Mouse (Mus musculus) liver, embryonic 14.5 days (tissue): ENCODE measurements around the gene Sh2d1b2.

Experiments used
- CTCF ChIP-seq: IDR thresholded peaks from 2 replicates; pipeline ENCODE4 v1.5.1; 2016; ENCODE audit warnings: antibody characterized with exemption, low read depth, control low read depth
- EP300 ChIP-seq: IDR thresholded peaks from 2 replicates; pipeline ENCODE4 v1.6.1; 2016; ENCODE audit warnings: antibody characterized with exemption, low read depth

DNA sequence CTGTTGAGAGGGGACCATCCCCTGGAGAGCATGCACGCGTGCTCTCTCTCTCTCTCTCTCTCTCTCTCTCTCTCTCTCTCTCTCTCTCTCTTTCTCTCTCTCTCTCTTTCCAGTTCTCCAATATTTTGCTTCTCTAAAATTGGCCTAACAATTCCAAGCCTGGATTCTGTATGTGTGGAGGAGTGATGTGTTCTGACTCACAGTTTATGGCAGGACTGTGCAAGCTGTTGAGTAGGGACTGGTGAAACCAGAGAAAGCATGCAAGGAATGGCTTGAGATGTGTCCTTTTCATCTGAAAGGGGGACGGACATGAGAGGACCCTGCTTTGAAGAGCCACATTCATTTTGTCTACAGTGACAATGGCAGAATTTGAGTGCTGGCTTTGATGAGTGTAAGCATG lies 12.5 kb downstream of the Sh2d1b2 start:
- TF ChIP-seq CTCF: no peak
- TF ChIP-seq EP300: no peak
